Comparison of ENCODE assay signal across 8 mouse cellular contexts in the genomic region with DNA sequence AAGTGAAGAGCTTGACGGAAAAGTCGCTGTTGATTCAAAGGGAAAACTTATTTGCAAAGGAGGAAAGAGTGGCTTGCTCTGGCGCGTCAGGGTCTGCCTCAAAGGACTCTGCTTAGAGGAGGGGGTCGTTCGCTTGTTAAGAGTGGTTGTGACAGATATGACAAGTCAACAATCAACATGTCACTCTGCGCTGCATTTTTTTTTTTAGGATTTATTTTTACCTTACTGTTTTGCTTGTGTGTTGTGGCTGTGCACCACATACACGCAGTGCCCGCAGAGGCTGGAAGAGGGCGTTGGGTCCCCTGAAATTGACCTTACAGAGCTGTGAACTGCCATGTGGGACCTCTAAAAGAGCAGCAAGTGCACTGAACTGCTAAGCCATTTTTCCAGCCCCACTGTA. TPM values are rescaled to one million over a fixed set of nuclear protein-coding genes. Genes with fewer than 3 reads are reported as not detected.
DNase-seq lines count a peak whose midpoint lies in the region; ATAC-seq and TF ChIP-seq lines count a peak whose summit lies in the region.

No protein-coding gene starts in this region.

- H3K9me3 ChIP-seq in kidney, embryonic 14.5 days (ENCODE audit: control insufficient read depth, low read length), result 0 out of 2 replicates have a peak, but pooled peaks cover 3% of the 10 kb centered on the region
- H3K9me3 ChIP-seq in forebrain, embryonic 14.5 days (replicated peaks; ENCODE audit: control insufficient read depth, low read length), result no peaks in the 10 kb centered on the region
- no peaks in the 10 kb centered on the region for H3K9me3 ChIP-seq in limb, embryonic 15.5 days

- ATAC-seq in kidney, embryonic 14.5 days (ENCODE audit: low FRiP score, low TSS enrichment), result peak; percentile 52
- ATAC-seq in forebrain, embryonic 14.5 days, result peak; percentile 78
- no peak for ATAC-seq in limb, embryonic 15.5 days (ENCODE audit: insufficient number of reproducible peaks, low FRiP score, low TSS enrichment, low read depth)

- no peak for TF ChIP-seq POLR2A in olfactory bulb, adult 2 months (IDR thresholded peaks at IDR 0.05; ENCODE audit: insufficient read depth, low read depth, low read length)

- H3K4me1 ChIP-seq in kidney, embryonic 14.5 days (ENCODE audit: control insufficient read depth, insufficient read depth, low read length), result peaks cover 12% of the 10 kb centered on the region
- peaks cover 6% of the 10 kb centered on the region; the same call in 1 of the 2 replicates for H3K4me1 ChIP-seq in forebrain, embryonic 14.5 days (ENCODE audit: control insufficient read depth, insufficient read depth, low read length)
- H3K4me1 ChIP-seq in limb, embryonic 15.5 days, result peaks cover 14% of the 10 kb centered on the region
- peaks cover 9% of the 10 kb centered on the region for H3K4me1 ChIP-seq in olfactory bulb, adult 2 months (ENCODE audit: control insufficient read depth, insufficient read depth, low read length)

- H3K4me3 ChIP-seq in kidney, embryonic 14.5 days (ENCODE audit: low read length), result peak overlapping the region; percentile 89
- peak overlapping the region; percentile 84 for H3K4me3 ChIP-seq in forebrain, embryonic 14.5 days (ENCODE audit: low read depth, low read length)
- peak overlapping the region; percentile 83 for H3K4me3 ChIP-seq in limb, embryonic 15.5 days
- H3K4me3 ChIP-seq in olfactory bulb, adult 2 months (ENCODE audit: insufficient read depth, low read depth, low read length), result peak overlapping the region; percentile 62

- H3K27me3 ChIP-seq in kidney, embryonic 14.5 days (ENCODE audit: control insufficient read depth, insufficient read depth, low read length), result no peaks in the 10 kb centered on the region
- no peaks in the 10 kb centered on the region for H3K27me3 ChIP-seq in forebrain, embryonic 14.5 days (replicated peaks; ENCODE audit: control insufficient read depth, insufficient read depth, low read length)
- H3K27me3 ChIP-seq in limb, embryonic 15.5 days, result no peaks in the 10 kb centered on the region

- no peak for TF ChIP-seq CTCF in olfactory bulb, adult 2 months (IDR thresholded peaks at IDR 0.05; ENCODE audit: insufficient read depth, low read depth, low read length)

- no peak overlapping the region for H3K27ac ChIP-seq in kidney, embryonic 14.5 days (ENCODE audit: low read depth, low read length)
- peak overlapping the region; percentile 65; the same call in 1 of the 2 replicates for H3K27ac ChIP-seq in forebrain, embryonic 14.5 days (ENCODE audit: low read depth, low read length)
- H3K27ac ChIP-seq in limb, embryonic 15.5 days, result no peak overlapping the region
- no peak overlapping the region; the same call in 1 of the 2 replicates for H3K27ac ChIP-seq in olfactory bulb, adult 2 months (ENCODE audit: insufficient read depth, low read depth, low read length)

- 7% methylated on average over 10 of the region's 10 CpGs for WGBS in kidney, embryonic 14.5 days
- WGBS in forebrain, embryonic 14.5 days, result 8% methylated on average over 10 of the region's 10 CpGs
- WGBS in limb, embryonic 15.5 days, result 8% methylated on average over 10 of the region's 10 CpGs
- WGBS in olfactory bulb, adult 2 months, result 1% methylated on average over 10 of the region's 10 CpGs

- H3K4me2 ChIP-seq in kidney, embryonic 14.5 days (replicated peaks; ENCODE audit: low read depth, low read length), result peak overlapping the region; percentile 79
- peak overlapping the region; percentile 83 for H3K4me2 ChIP-seq in forebrain, embryonic 14.5 days (ENCODE audit: low read length)
- peak overlapping the region; percentile 67 for H3K4me2 ChIP-seq in limb, embryonic 15.5 days

- peak overlapping the region; percentile 84; the same call in 1 of the 2 replicates for H3K9ac ChIP-seq in kidney, embryonic 14.5 days (ENCODE audit: low read depth, low read length)
- peak overlapping the region; percentile 86 for H3K9ac ChIP-seq in forebrain, embryonic 14.5 days (ENCODE audit: low read length)
- peak overlapping the region; percentile 79; the same call in 1 of the 2 replicates for H3K9ac ChIP-seq in limb, embryonic 15.5 days

- no peak for DNase-seq in kidney, adult 11 months
- peak; percentile 34 for DNase-seq in NIH3T3 (ENCODE audit: low read depth)
- DNase-seq in forebrain, embryonic 14.5 days (ENCODE audit: low spot score), result no peak
- DNase-seq in adrenal gland, adult 2 months, result no peak
- DNase-seq in left cerebral cortex, adult 11 months (ENCODE audit: low spot score), result no peak

- H3K36me3 ChIP-seq in kidney, embryonic 14.5 days (ENCODE audit: control insufficient read depth, insufficient read depth, low read length), result peaks cover 22% of the 10 kb centered on the region
- peaks cover 32% of the 10 kb centered on the region for H3K36me3 ChIP-seq in forebrain, embryonic 14.5 days (ENCODE audit: control insufficient read depth, insufficient read depth, low read length)
- peaks cover 42% of the 10 kb centered on the region for H3K36me3 ChIP-seq in limb, embryonic 15.5 days

RNA-seq across cellular contexts. Expression of a gene that starts 0.3 kb away (rescaled TPM):
- polyA plus RNA-seq in kidney, embryonic 14.5 days (2014; fragmentation: Nextera tagmentation; extraction: Ambion mirVana), result 78.3 and 84.3 TPM in 2 replicates
- 56.4 and 61.1 TPM in 2 replicates for polyA plus RNA-seq in forebrain, embryonic 14.5 days (2014; fragmentation: Nextera tagmentation; extraction: Ambion mirVana)
- polyA plus RNA-seq in limb, embryonic 15.5 days (2015; fragmentation: Nextera tagmentation; extraction: Ambion mirVana), result 80.5 and 82.4 TPM in 2 replicates
- not detected in 2 replicates for polyA plus RNA-seq in olfactory bulb, adult 2 months (2012; ENCODE audit: insufficient read depth, insufficient read length, low replicate concordance, missing spikeins)
- total RNA-seq in adrenal gland, adult 2 months (2021), result 10 to 100 TPM; 45.0 to 51.1 TPM
- 1.2 and 2.2 TPM in 2 replicates for polyA plus RNA-seq in adrenal gland, adult 2 months (2012; rRNA removed)

RNA-seq across cellular contexts. Expression of a gene that starts 30.5 kb away (rescaled TPM):
- polyA plus RNA-seq in kidney, embryonic 14.5 days (2014; fragmentation: Nextera tagmentation; extraction: Ambion mirVana), result 10.0 and 16.7 TPM in 2 replicates
- 17.1 and 20.2 TPM in 2 replicates for polyA plus RNA-seq in forebrain, embryonic 14.5 days (2014; fragmentation: Nextera tagmentation; extraction: Ambion mirVana)
- 30.7 and 31.6 TPM in 2 replicates for polyA plus RNA-seq in limb, embryonic 15.5 days (2015; fragmentation: Nextera tagmentation; extraction: Ambion mirVana)
- polyA plus RNA-seq in olfactory bulb, adult 2 months (2012; ENCODE audit: insufficient read depth, insufficient read length, low replicate concordance, missing spikeins), result not detected in 2 replicates
- total RNA-seq in adrenal gland, adult 2 months (2021), result 10 to 100 TPM; 18.6 to 19.5 TPM
- 6.2 and 6.4 TPM in 2 replicates for polyA plus RNA-seq in adrenal gland, adult 2 months (2012; rRNA removed)

Comparison
In these comparisons a context has a peak if more than half of its experiments do, and no peak if none do; other contexts are left out.
1. RNA of a gene that starts 0.3 kb away (polyA plus RNA-seq): not detected in olfactory bulb, adult 2 months, 80.5 to 82.4 TPM in limb, embryonic 15.5 days, 78.3 to 84.3 TPM in kidney, embryonic 14.5 days and 56.4 to 61.1 TPM in forebrain, embryonic 14.5 days; 1.2 to 2.2 TPM in adrenal gland, adult 2 months; every median in the first group is over 10 times any median in the second.
2. Peak in every context shown above with its lines, with median percentiles within 50 percentile points of each other: H3K4me2 ChIP-seq, H3K4me3 ChIP-seq and H3K9ac ChIP-seq.